Mouse (Mus musculus): Measurements from ENCODE around the gene Pik3r6. TPM values are rescaled to one million over a fixed set of nuclear protein-coding genes. Genes with fewer than 3 reads are reported as not detected.

The Pik3r6 gene
- polyA plus RNA-seq, 1 experiment from 2014 or later, result 2.6 TPM

- WGBS, result 84% methylated on average over 6 of the region's 6 CpGs
- Histone ChIP-seq H3K27ac (no peak overlapping the region), H3K4me1 (no peaks in the 10 kb centered on the region), H3K9ac (no peak overlapping the region), H3K36me3 (replicated peaks) (no peaks in the 10 kb centered on the region), H3K27me3 (replicated peaks) (no peaks in the 10 kb centered on the region), H3K4me2 (no peak overlapping the region), H3K9me3 (no peaks in the 10 kb centered on the region), H3K4me3 (no peak overlapping the region)
- no peak for ATAC-seq (replicated peaks)
Measured at GRCm38 (mm10) chr11:68474600-68474999, 28.2 kb upstream of the Pik3r6 start.

GRCm38 (mm10) chr11:68475676-68476075 lies 27.1 kb upstream of the Pik3r6 start:
- Histone ChIP-seq H3K9ac (no peak overlapping the region), H3K4me3 (no peak overlapping the region), H3K27ac (no peak overlapping the region), H3K36me3 (replicated peaks) (no peaks in the 10 kb centered on the region), H3K4me1 (no peaks in the 10 kb centered on the region), H3K27me3 (replicated peaks) (no peaks in the 10 kb centered on the region), H3K4me2 (no peak overlapping the region), H3K9me3 (no peaks in the 10 kb centered on the region)
- 93% methylated on average over 7 of the region's 7 CpGs for WGBS
- no peak for ATAC-seq (replicated peaks)

- Histone ChIP-seq H3K9me3 (no peaks in the 10 kb centered on the region), H3K27ac (no peak overlapping the region), H3K4me1 (no peaks in the 10 kb centered on the region), H3K4me3 (no peak overlapping the region), H3K27me3 (replicated peaks) (no peaks in the 10 kb centered on the region), H3K4me2 (no peak overlapping the region), H3K36me3 (replicated peaks) (no peaks in the 10 kb centered on the region), H3K9ac (no peak overlapping the region)
- 92% methylated on average over 6 of the region's 6 CpGs for WGBS
- ATAC-seq (replicated peaks), result no peak
Measured at GRCm38 (mm10) chr11:68477661-68478060, 25.2 kb upstream of the Pik3r6 start.

GRCm38 (mm10) chr11:68478574-68478981 lies 24.2 kb upstream of the Pik3r6 start:
- H3K4me1 ChIP-seq, result no peaks in the 10 kb centered on the region
- H3K27me3 ChIP-seq (replicated peaks), result no peaks in the 10 kb centered on the region
- WGBS, result 86% methylated on average over 3 of the region's 3 CpGs
- no peak for ATAC-seq (replicated peaks)
- no peak overlapping the region for H3K4me2 ChIP-seq
- H3K36me3 ChIP-seq (replicated peaks), result no peaks in the 10 kb centered on the region
- no peak overlapping the region for H3K4me3 ChIP-seq
- H3K9me3 ChIP-seq, result no peaks in the 10 kb centered on the region
- no peak overlapping the region for H3K9ac ChIP-seq
- H3K27ac ChIP-seq, result no peak overlapping the region

GRCm38 (mm10) chr11:68480660-68481059 lies 22.2 kb upstream of the Pik3r6 start:
- H3K4me3 ChIP-seq, result no peak overlapping the region
- 93% methylated on average over 4 of the region's 4 CpGs for WGBS
- no peak for ATAC-seq (replicated peaks)

GRCm38 (mm10) chr11:68482001-68482400 lies 20.8 kb upstream of the Pik3r6 start:
- no peak for ATAC-seq (replicated peaks)
- H3K9ac ChIP-seq, result no peak overlapping the region
- no peak overlapping the region for H3K4me3 ChIP-seq
- H3K27me3 ChIP-seq (replicated peaks), result 0 out of 2 replicates have a peak, but pooled peaks cover 2% of the 10 kb centered on the region
- no peaks in the 10 kb centered on the region for H3K36me3 ChIP-seq (replicated peaks)
- H3K27ac ChIP-seq, result no peak overlapping the region
- no peaks in the 10 kb centered on the region for H3K4me1 ChIP-seq
- H3K9me3 ChIP-seq, result no peaks in the 10 kb centered on the region
- no peak overlapping the region for H3K4me2 ChIP-seq

More at GRCm38 (mm10) chr11:68480660-68481059, 22.2 kb upstream of the Pik3r6 start:
- no peaks in the 10 kb centered on the region for H3K4me1 ChIP-seq
- H3K27me3 ChIP-seq (replicated peaks), result 0 out of 2 replicates have a peak, but pooled peaks cover 2% of the 10 kb centered on the region
- no peak overlapping the region for H3K4me2 ChIP-seq
- H3K9me3 ChIP-seq, result no peaks in the 10 kb centered on the region
- no peak overlapping the region for H3K27ac ChIP-seq
- no peak overlapping the region for H3K9ac ChIP-seq
- no peaks in the 10 kb centered on the region for H3K36me3 ChIP-seq (replicated peaks)

GRCm38 (mm10) chr11:68483213-68483612 lies 19.6 kb upstream of the Pik3r6 start:
- Histone ChIP-seq H3K9me3 (no peaks in the 10 kb centered on the region), H3K27me3 (replicated peaks) (0 out of 2 replicates have a peak, but pooled peaks cover 2% of the 10 kb centered on the region), H3K36me3 (replicated peaks) (no peaks in the 10 kb centered on the region), H3K9ac (no peak overlapping the region), H3K27ac (no peak overlapping the region), H3K4me1 (no peaks in the 10 kb centered on the region), H3K4me2 (no peak overlapping the region), H3K4me3 (no peak overlapping the region)
- no peak for ATAC-seq (replicated peaks)
- WGBS, result 83% methylated on average over 6 of the region's 6 CpGs

- WGBS, result 77% methylated on average over 3 of the region's 3 CpGs
- Histone ChIP-seq H3K36me3 (replicated peaks) (no peaks in the 10 kb centered on the region), H3K4me1 (no peaks in the 10 kb centered on the region), H3K9me3 (no peaks in the 10 kb centered on the region), H3K9ac (no peak overlapping the region), H3K27ac (no peak overlapping the region), H3K4me2 (no peak overlapping the region), H3K4me3 (no peak overlapping the region), H3K27me3 (replicated peaks) (0 out of 2 replicates have a peak, but pooled peaks cover 2% of the 10 kb centered on the region)
- no peak for ATAC-seq (replicated peaks)
Measured at GRCm38 (mm10) chr11:68484431-68484830, 18.4 kb upstream of the Pik3r6 start.

- no peaks in the 10 kb centered on the region for H3K9me3 ChIP-seq
- H3K4me1 ChIP-seq, result no peaks in the 10 kb centered on the region
- H3K27ac ChIP-seq, result no peak overlapping the region
- H3K9ac ChIP-seq, result no peak overlapping the region
- 0 out of 2 replicates have a peak, but pooled peaks cover 2% of the 10 kb centered on the region for H3K27me3 ChIP-seq (replicated peaks)
- 38% methylated on average over 8 of the region's 8 CpGs for WGBS
- no peaks in the 10 kb centered on the region for H3K36me3 ChIP-seq (replicated peaks)
- no peak overlapping the region for H3K4me3 ChIP-seq
- ATAC-seq (replicated peaks), result no peak; the same call in 1 of the 2 replicates
- no peak overlapping the region for H3K4me2 ChIP-seq
Measured at GRCm38 (mm10) chr11:68485206-68485942, 17.4 kb upstream of the Pik3r6 start.

GRCm38 (mm10) chr11:68486093-68486492 lies 16.7 kb upstream of the Pik3r6 start:
- Histone ChIP-seq H3K36me3 (replicated peaks) (no peaks in the 10 kb centered on the region), H3K4me2 (no peak overlapping the region), H3K4me3 (no peak overlapping the region), H3K9me3 (no peaks in the 10 kb centered on the region), H3K4me1 (no peaks in the 10 kb centered on the region), H3K27ac (no peak overlapping the region), H3K9ac (no peak overlapping the region), H3K27me3 (replicated peaks) (0 out of 2 replicates have a peak, but pooled peaks cover 2% of the 10 kb centered on the region)
- WGBS, result 89% methylated on average over 3 of the region's 3 CpGs
- no peak for ATAC-seq (replicated peaks)

GRCm38 (mm10) chr11:68487720-68488119 lies 15.1 kb upstream of the Pik3r6 start:
- Histone ChIP-seq H3K9me3 (no peaks in the 10 kb centered on the region), H3K4me1 (no peaks in the 10 kb centered on the region), H3K27me3 (replicated peaks) (0 out of 2 replicates have a peak, but pooled peaks cover 2% of the 10 kb centered on the region), H3K36me3 (replicated peaks) (no peaks in the 10 kb centered on the region), H3K4me3 (no peak overlapping the region), H3K9ac (no peak overlapping the region), H3K27ac (no peak overlapping the region), H3K4me2 (no peak overlapping the region)
- no peak for ATAC-seq (replicated peaks)
- WGBS, result 90% methylated on average over 10 of the region's 10 CpGs

GRCm38 (mm10) chr11:68488256-68488824 lies 14.5 kb upstream of the Pik3r6 start:
- no peak overlapping the region for H3K4me2 ChIP-seq
- 0 out of 2 replicates have a peak, but pooled peaks cover 2% of the 10 kb centered on the region for H3K27me3 ChIP-seq (replicated peaks)
- no peaks in the 10 kb centered on the region for H3K4me1 ChIP-seq
- no peak overlapping the region for H3K27ac ChIP-seq
- H3K36me3 ChIP-seq (replicated peaks), result no peaks in the 10 kb centered on the region
- 77% methylated on average over 6 of the region's 6 CpGs for WGBS
- no peak overlapping the region for H3K4me3 ChIP-seq
- no peak overlapping the region for H3K9ac ChIP-seq
- no peak for ATAC-seq (replicated peaks)
- H3K9me3 ChIP-seq, result no peaks in the 10 kb centered on the region

GRCm38 (mm10) chr11:68489236-68489635 lies 13.6 kb upstream of the Pik3r6 start:
- Histone ChIP-seq H3K9me3 (no peaks in the 10 kb centered on the region), H3K36me3 (replicated peaks) (no peaks in the 10 kb centered on the region), H3K27ac (no peak overlapping the region), H3K9ac (no peak overlapping the region), H3K27me3 (replicated peaks) (0 out of 2 replicates have a peak, but pooled peaks cover 2% of the 10 kb centered on the region), H3K4me1 (no peaks in the 10 kb centered on the region), H3K4me3 (no peak overlapping the region), H3K4me2 (no peak overlapping the region)
- WGBS, result 34% methylated on average over 2 of the region's 2 CpGs
- ATAC-seq (replicated peaks), result no peak

Measured in midbrain, embryonic 15.5 days (tissue).